Mouse (Mus musculus): Measurements from ENCODE around the gene Gm3642. TPM values are rescaled to one million over a fixed set of nuclear protein-coding genes. Genes with fewer than 3 reads are reported as not detected.

Gene Gm3642
- polyA plus RNA-seq (2014; fragmentation: Illumina TruSeq; extraction: RNeasy Lipid Tissue Mini Kit (QIAGEN cat#74804); ENCODE audit: low read depth, low replicate concordance), result not detected

DNA sequence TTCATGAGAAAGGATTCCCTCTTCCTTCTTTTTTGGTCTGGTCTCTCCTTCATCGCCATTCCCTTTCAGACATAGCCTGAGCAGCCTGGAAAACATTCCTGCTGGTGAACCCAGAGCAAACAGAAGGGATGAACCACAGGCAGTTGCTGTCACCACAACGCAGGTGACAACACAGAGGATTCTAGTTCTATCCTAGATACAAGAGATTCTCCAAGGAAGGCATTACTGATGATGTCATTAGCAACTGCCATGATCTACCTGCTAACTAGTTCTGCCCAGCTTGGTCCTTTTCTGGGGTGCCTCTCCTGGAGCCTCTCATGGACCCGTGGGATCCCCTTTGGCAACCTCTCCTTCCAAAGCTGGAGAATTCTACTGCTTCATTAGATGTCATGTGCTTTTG, at the start of gene Gm3642:
Gm3642 (minus strand) TSS at position 101 of the 400 bp plus-strand sequence.

DNA sequence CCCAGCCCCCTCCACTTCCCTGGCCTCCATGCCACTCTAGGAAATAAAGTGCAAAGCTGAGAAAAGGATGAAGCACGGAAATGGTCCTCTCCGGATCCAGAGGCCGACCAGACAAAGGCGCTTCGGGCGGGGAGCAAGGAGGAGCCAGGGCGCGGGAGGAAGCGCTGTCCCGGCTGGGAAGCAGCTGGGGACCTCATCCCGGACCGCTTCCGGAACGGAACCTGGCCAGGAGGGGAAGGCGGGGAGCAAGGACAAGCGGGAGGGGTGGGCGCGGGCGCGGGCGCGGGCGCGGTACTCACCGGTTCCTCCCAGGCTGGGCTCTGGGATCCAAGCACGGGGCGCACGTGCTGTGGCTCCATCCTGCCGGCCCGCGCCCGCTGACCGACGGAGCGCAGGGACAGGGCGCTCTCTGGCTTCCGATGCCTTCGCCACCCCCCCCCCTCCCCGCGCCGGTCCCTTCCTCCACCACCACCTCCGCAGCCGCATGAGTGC, 49.5 kb upstream of the Gm3642 start, which contains the start of gene Gm3667:
Gm3667 (minus strand) TSS at position 442 of the 492 bp plus-strand sequence.

Other genes with a start within 250 kb of the Gm3642 start
- gene Gm3629, start 249.7 kb downstream of the Gm3642 start, polyA plus RNA-seq (2014; fragmentation: Illumina TruSeq; extraction: RNeasy Lipid Tissue Mini Kit (QIAGEN cat#74804); ENCODE audit: low read depth, low replicate concordance), result not detected
- gene Gm3460, start 217.9 kb downstream of the Gm3642 start, polyA plus RNA-seq (2014; fragmentation: Illumina TruSeq; extraction: RNeasy Lipid Tissue Mini Kit (QIAGEN cat#74804); ENCODE audit: low read depth, low replicate concordance), result not detected
- not detected for gene Gm10251, start 156.1 kb downstream of the Gm3642 start, polyA plus RNA-seq (2014; fragmentation: Illumina TruSeq; extraction: RNeasy Lipid Tissue Mini Kit (QIAGEN cat#74804); ENCODE audit: low read depth, low replicate concordance)
- not detected for gene Gm8050, start 120.1 kb downstream of the Gm3642 start, polyA plus RNA-seq (2014; fragmentation: Illumina TruSeq; extraction: RNeasy Lipid Tissue Mini Kit (QIAGEN cat#74804); ENCODE audit: low read depth, low replicate concordance)
- not detected for gene Gm3636, start 98.0 kb downstream of the Gm3642 start, polyA plus RNA-seq (2014; fragmentation: Illumina TruSeq; extraction: RNeasy Lipid Tissue Mini Kit (QIAGEN cat#74804); ENCODE audit: low read depth, low replicate concordance)
- gene Gm8362, start 65.9 kb downstream of the Gm3642 start, polyA plus RNA-seq (2014; fragmentation: Illumina TruSeq; extraction: RNeasy Lipid Tissue Mini Kit (QIAGEN cat#74804); ENCODE audit: low read depth, low replicate concordance), result not detected
- gene Gm3667, start 49.7 kb upstream of the Gm3642 start, polyA plus RNA-seq (2014; fragmentation: Illumina TruSeq; extraction: RNeasy Lipid Tissue Mini Kit (QIAGEN cat#74804); ENCODE audit: low read depth, low replicate concordance), result not detected
- not detected for gene Gm6356, start 133.5 kb upstream of the Gm3642 start, polyA plus RNA-seq (2014; fragmentation: Illumina TruSeq; extraction: RNeasy Lipid Tissue Mini Kit (QIAGEN cat#74804); ENCODE audit: low read depth, low replicate concordance)
- not detected for gene Gm10406, start 187.1 kb upstream of the Gm3642 start, polyA plus RNA-seq (2014; fragmentation: Illumina TruSeq; extraction: RNeasy Lipid Tissue Mini Kit (QIAGEN cat#74804); ENCODE audit: low read depth, low replicate concordance)
- gene Gm3685, start 204.7 kb upstream of the Gm3642 start, polyA plus RNA-seq (2014; fragmentation: Illumina TruSeq; extraction: RNeasy Lipid Tissue Mini Kit (QIAGEN cat#74804); ENCODE audit: low read depth, low replicate concordance), result not detected